Mouse (Mus musculus): ENCODE data around the gene Dclk1.

Gene Dclk1

GRCm38 (mm10) chr3:55520240-55521180, 278.3 kb downstream of the Dclk1 start:
- DNase-seq, result peak; percentile 30

DNA sequence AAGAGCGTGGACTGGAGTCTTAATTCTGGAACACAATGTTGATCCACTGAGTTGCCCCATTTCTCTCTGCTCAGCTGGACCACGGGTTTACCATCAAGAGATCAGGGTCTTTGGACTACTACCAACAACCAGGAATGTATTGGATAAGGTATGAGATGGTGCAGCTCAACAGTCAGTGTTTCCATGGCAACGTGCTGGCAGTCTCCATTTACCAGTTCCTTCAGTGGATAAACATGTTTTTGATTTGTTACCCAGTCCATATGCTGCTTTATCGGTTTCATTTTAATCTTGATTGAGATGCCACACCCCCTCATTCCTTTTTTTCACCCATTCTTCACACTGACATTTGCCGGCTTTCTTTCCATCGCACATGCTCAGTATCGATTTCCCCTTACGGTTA, 279.6 kb downstream of the Dclk1 start:
- no peak for DNase-seq

DNA sequence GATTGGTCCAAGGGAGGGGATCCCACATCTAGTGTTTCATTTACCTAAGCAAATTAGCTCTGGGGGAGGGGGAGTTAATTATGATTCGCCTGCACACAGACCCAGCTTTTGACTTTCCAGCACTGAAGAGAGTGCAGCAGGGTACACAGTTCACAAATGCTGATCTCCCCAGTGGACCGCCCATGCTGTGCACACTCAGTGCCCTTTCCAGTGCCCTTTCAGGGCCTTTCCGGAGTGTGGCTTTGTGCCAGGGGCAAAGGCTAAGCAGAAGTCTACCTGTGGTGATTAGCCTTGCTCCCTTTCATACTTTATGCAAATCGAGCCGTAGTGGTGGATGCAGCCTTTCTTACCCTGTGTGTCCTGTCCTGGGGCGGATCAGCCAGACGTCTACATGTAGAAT, 281.1 kb downstream of the Dclk1 start:
- DNase-seq, result peak; percentile 49

GRCm38 (mm10) chr3:55523735-55524477, 281.7 kb downstream of the Dclk1 start:
- DNase-seq, result no peak

- DNase-seq, result peak; percentile 11
Observed at GRCm38 (mm10) chr3:55524491-55525195, 282.5 kb downstream of the Dclk1 start.

GRCm38 (mm10) chr3:55526470-55526869, 284.3 kb downstream of the Dclk1 start:
- DNase-seq, result no peak

DNA sequence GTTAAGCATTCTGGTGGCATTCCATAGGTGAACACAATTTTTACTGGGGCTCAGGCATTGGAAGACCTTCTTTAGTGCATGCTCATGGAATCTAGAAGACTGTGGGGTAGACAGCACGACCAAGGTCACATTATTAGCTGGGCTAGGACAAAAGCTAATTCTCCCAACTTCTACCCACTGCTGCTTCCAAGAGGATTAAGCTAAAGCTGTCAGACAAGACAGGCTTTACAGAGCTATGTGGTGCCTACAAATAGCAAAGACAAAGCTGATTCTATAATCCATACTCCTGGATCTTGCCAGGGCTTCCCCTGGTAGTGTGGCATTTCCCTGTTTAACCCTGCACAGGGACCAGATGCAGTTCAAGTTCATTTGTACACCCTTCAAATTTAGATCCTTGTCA, 285.4 kb downstream of the Dclk1 start:
- DNase-seq, result no peak

DNA sequence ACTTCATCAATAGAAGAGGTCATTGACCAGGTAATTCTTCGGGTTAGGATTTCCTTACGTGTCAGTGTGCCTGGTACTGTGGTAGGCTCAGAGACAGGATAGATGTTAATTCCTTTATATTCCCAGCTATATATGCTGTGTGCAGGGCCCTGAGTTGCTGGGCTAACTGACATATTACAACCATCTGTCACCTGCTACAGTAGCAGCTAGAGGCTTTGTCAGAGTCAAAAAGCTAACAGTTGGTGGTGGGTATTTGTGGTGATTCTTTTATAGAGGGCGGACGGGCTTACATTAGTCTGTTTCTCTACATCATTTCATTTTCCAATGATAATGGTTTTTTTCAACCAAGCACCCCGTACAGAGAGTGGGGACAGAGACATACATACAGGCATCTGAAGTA, 285.8 kb downstream of the Dclk1 start:
- DNase-seq, result no peak

DNA sequence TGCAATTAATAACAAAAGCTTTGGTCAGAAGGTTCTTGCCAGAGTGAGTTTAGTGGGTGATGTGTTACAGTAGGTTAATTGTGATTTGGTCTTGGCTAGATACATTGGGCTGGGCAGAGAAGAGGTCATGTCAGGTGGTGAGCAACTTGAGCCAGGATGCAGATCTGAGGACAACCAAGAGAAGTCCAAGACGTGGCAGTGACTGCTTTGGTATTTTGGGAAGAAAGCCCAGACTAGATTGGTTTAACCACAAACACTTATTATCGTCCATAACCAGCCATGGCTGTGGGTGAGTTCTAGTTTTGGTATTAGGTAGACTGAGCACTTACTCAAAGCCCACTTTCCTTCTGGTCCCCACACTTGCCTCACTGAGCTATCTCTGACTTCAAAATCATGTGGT, 287.2 kb downstream of the Dclk1 start:
- no peak for DNase-seq

GRCm38 (mm10) chr3:55531204-55532044, 289.3 kb downstream of the Dclk1 start:
- DNase-seq, result no peak

- DNase-seq, result no peak
Observed at GRCm38 (mm10) chr3:55532175-55532973, 290.2 kb downstream of the Dclk1 start.

- DNase-seq, result no peak
Observed at GRCm38 (mm10) chr3:55535591-55536200, 293.5 kb downstream of the Dclk1 start.

- no peak for DNase-seq
Observed at GRCm38 (mm10) chr3:55536901-55537300, 294.7 kb downstream of the Dclk1 start.

DNA sequence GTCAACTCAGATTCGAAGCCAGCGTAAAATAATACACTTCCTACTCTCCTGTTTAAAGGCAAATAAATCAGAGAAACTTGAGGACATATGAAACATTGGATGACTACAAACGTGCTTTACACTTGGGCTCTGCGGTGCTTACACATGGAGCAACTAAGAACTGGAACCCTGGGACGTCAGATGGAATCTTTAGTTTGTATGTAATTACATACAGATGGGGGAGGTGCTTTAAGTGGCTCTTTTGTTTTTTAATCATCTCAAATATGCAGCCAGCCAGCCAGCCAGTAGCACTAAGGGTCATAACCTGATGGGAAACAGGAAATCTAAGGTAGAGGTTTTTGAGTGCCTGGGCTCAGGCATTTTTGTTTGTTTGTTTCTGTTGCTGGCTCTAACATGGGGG, 295.6 kb downstream of the Dclk1 start:
- DNase-seq, result no peak

- DNase-seq, result no peak
Observed at GRCm38 (mm10) chr3:55539400-55539799, 297.2 kb downstream of the Dclk1 start.

GRCm38 (mm10) chr3:55539811-55540293, 297.7 kb downstream of the Dclk1 start:
- DNase-seq, result no peak

DNA sequence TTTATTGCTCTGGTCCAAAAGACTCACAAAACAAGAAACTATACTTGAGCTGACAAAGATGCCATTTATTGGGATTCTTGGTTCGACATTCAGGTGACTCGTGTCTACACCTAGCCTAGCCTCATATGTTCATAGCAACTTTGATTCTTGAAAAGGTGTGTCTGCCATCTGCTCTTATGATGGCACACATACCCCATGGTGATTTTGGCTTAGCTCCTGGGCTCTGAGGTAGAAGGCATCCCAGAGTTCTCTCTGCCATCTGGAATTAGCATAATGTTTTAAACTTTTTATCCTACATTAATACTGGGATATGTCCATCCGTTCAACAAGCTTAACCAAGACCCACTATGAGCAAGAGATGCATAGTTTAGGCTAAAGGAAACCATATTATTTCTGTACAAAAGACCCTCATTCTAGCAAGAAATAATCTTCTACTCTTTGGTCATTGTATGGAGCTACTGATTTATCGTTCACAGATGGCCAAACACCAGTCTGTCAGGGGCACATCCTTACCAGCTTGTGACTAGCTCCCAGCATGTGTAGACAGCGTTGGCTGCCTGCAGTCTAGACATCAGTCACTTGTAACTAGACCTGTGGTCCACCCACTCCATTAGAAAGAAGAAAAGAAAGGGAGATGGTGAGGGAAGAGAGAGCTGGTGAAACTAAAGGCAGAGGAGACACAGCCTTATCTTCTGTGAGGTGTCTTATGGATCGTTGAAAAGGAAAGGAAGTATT, 298.4 kb downstream of the Dclk1 start:
- no peak for DNase-seq

DNA sequence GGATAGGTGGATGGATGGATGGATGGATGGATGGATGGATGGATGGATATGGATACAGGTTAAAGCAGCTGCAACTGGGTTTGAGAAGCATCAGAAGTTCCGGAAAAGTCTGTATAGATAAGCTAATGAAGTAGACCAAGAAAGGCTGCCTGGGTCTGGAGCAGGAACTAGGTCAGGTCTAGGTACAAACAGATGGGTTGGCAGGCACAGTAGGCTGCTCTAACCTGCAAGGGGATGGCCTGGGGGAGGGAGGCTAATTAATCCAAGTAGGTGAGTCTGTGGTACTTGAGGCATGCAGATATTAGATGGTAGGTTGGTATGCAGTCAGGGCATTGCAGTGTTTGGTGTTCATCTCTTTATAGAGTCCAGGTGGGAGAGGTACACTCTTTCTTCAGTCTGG, 299.6 kb downstream of the Dclk1 start:
- DNase-seq, result no peak

DNA sequence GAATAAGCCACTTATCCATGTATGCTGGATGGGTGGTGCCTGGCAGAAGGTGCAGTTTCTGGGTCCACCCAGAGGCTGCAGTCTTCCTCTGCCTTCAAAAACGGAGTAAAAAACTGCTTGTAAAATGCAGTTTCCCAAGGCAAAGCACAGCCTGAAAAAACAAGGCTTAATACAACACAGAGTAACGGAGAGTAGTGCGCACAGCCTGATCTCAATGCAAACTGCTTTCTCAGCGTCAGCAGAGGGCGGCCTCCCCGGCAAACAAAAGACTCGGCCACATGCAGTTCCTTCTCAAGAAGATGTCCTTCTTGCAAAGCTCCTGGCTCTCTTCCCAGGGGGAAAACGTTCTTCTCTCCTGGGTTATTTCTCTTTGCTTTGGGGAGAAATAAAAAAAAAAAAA, 300.1 kb downstream of the Dclk1 start:
- DNase-seq, result no peak

DNA sequence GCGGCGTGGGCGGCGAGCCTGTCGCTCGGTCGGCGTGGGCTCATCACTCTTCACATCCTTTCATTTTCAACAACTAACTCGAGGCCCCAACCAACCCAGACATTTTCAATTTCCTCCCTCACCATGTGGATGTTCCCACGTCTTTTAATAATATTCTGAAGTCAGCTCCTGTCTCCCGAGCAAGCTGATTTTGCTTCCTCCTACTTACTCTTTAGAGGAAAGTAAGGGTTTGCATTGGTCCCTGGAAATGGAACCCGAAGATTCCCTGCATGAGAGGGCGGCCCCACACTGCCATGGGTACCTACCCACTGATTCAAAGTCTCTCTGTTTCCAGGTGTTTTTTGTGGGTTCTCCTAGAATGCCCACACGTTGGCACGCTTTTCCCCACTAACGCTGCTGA, 300.8 kb downstream of the Dclk1 start:
- no peak for DNase-seq

All from kidney, adult 11 months (tissue).